ENCODE assay signal across 13 mouse cellular contexts in the genomic region with DNA sequence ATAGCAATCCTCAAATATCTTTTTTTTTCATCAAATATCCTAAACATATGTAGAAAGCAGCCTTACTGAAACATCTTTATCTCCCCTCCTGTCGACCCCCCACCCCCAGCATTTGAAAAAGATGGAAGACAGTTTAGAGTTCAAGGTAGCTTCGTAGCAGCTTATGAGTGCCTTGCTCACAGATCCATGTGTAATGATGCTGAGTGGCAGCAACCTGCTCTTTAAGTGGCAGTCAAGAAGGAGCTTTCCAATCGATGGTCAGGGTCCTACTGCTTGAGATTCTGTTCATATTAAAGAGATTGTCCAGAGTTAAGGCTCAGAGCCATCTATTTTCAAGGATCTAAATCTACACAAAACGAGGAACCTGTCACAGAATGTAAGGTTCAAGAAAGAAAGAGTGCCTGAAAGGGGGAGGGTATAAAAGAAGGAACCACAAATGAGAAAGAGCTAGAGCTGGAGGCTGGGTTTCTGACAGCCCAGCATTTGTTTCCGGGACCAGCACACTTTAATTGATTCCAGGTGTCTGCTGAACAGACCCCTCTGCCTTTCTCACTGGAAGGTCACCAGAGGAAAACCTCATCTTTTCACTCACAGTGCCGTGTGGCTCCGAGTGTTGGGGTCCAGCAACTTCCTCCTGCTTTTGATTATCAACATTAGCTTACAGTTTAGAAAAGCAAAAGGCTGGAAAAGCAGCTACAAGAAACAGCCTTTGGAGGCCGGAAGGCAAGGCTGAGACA. TPM values are rescaled to one million over a fixed set of nuclear protein-coding genes. Genes with fewer than 3 reads are reported as not detected.
DNase-seq lines count a peak whose midpoint lies in the region; ATAC-seq lines count a peak whose summit lies in the region.
"Had no signal": no experiment of that assay in that cellular context is flagged by ENCODE, and none has a peak within 500 bp of the region (broad histone marks: within the 10 kb centered on the region; RNA-seq: fewer than 3 reads in every experiment).

No protein-coding gene starts in this region.

- H3K4me3 ChIP-seq in intestine, embryonic 16.5 days (ENCODE audit: low read length) = no peak overlapping the region
- H3K4me3 ChIP-seq in intestine, embryonic 15.5 days (replicated peaks) = no peak overlapping the region
- H3K4me3 ChIP-seq in embryonic facial prominence, embryonic 15.5 days (replicated peaks) = no peak overlapping the region
- H3K4me3 ChIP-seq in macrophage (ENCODE audit: inconsistent target) = no peak overlapping the region
- H3K4me3 ChIP-seq: myocyte; stomach, embryonic 15.5 days had no signal

- no peaks in the 10 kb centered on the region for H3K4me1 ChIP-seq in intestine, embryonic 16.5 days (ENCODE audit: control insufficient read depth, insufficient read depth, low read length)
- H3K4me1 ChIP-seq in intestine, embryonic 15.5 days (replicated peaks) = no peaks in the 10 kb centered on the region
- peaks cover 16% of the 10 kb centered on the region for H3K4me1 ChIP-seq in embryonic facial prominence, embryonic 15.5 days
- H3K4me1 ChIP-seq: stomach, embryonic 15.5 days had no signal

- whole genome bisulfite sequencing in intestine, embryonic 16.5 days = 47% methylated on average over 8 of the region's 8 CpGs
- WGBS in intestine, embryonic 15.5 days = 42% methylated on average over 8 of the region's 8 CpGs
- 12% methylated on average over 8 of the region's 8 CpGs for WGBS in embryonic facial prominence, embryonic 15.5 days
- WGBS in macrophage (ENCODE audit: missing documents) = 25% methylated on average over 8 of the region's 8 CpGs

- no peak for DNase-seq in ovary, postnatal 14 days (ENCODE audit: low spot score)
- DNase-seq in adrenal gland, postnatal 10 days = no peak
- no peak for DNase-seq in gastrocnemius, postnatal 25 days
- DNase-seq: adrenal gland, postnatal 14 days; cerebellum, adult 18-20 months; kidney, adult 2 months had no signal

- H3K36me3 ChIP-seq in intestine, embryonic 16.5 days (ENCODE audit: control insufficient read depth, insufficient read depth, low read length) = no peaks in the 10 kb centered on the region
- H3K36me3 ChIP-seq in intestine, embryonic 15.5 days = no peaks in the 10 kb centered on the region
- H3K36me3 ChIP-seq in embryonic facial prominence, embryonic 15.5 days = no peaks in the 10 kb centered on the region
- peaks cover 15% of the 10 kb centered on the region for H3K36me3 ChIP-seq in macrophage (ENCODE audit: inconsistent target)
- H3K36me3 ChIP-seq: stomach, embryonic 15.5 days had no signal

- no peak for ATAC-seq in intestine, embryonic 16.5 days
- ATAC-seq in intestine, embryonic 15.5 days = no peak
- 0 out of 2 replicates have a peak, but pooled peaks have one; percentile 27 for ATAC-seq in common myeloid progenitor, adult 5-6 weeks (replicated peaks; ENCODE audit: low read depth, poor library complexity, severe bottlenecking)
- no peak for ATAC-seq in embryonic facial prominence, embryonic 15.5 days (ENCODE audit: insufficient number of reproducible peaks, low FRiP score, low TSS enrichment, low read depth)

- H3K9ac ChIP-seq in intestine, embryonic 16.5 days (ENCODE audit: low read depth, low read length) = no peak overlapping the region
- no peak overlapping the region for H3K9ac ChIP-seq in intestine, embryonic 15.5 days
- H3K9ac ChIP-seq in embryonic facial prominence, embryonic 15.5 days = no peak overlapping the region
- H3K9ac ChIP-seq: stomach, embryonic 15.5 days had no signal

- H3K27ac ChIP-seq in intestine, embryonic 16.5 days (ENCODE audit: low read length) = 0 out of 2 replicates have a peak overlapping the region, but pooled peaks have one; percentile 37
- no peak overlapping the region for H3K27ac ChIP-seq in intestine, embryonic 15.5 days
- H3K27ac ChIP-seq in embryonic facial prominence, embryonic 15.5 days (replicated peaks) = peak overlapping the region; percentile 77
- peak overlapping the region; percentile 45 for H3K27ac ChIP-seq in macrophage
- H3K27ac ChIP-seq: stomach, embryonic 15.5 days had no signal

- H3K79me2 ChIP-seq in macrophage (ENCODE audit: inconsistent target) = peaks cover 94% of the 10 kb centered on the region

- H3K27me3 ChIP-seq in intestine, embryonic 16.5 days (replicated peaks; ENCODE audit: control insufficient read depth, insufficient read depth, low read length) = no peaks in the 10 kb centered on the region
- H3K27me3 ChIP-seq in intestine, embryonic 15.5 days (replicated peaks) = no peaks in the 10 kb centered on the region
- no peaks in the 10 kb centered on the region for H3K27me3 ChIP-seq in embryonic facial prominence, embryonic 15.5 days
- H3K27me3 ChIP-seq: stomach, embryonic 15.5 days had no signal

- H3K9me3 ChIP-seq in intestine, embryonic 16.5 days (ENCODE audit: control insufficient read depth, low read length) = no peaks in the 10 kb centered on the region
- H3K9me3 ChIP-seq in intestine, embryonic 15.5 days = no peaks in the 10 kb centered on the region
- H3K9me3 ChIP-seq in embryonic facial prominence, embryonic 15.5 days (replicated peaks) = no peaks in the 10 kb centered on the region
- H3K9me3 ChIP-seq: stomach, embryonic 15.5 days had no signal

- H3K4me2 ChIP-seq in intestine, embryonic 16.5 days (ENCODE audit: low read depth, low read length) = no peak overlapping the region
- no peak overlapping the region for H3K4me2 ChIP-seq in intestine, embryonic 15.5 days (replicated peaks)
- H3K4me2 ChIP-seq in embryonic facial prominence, embryonic 15.5 days (replicated peaks) = peak overlapping the region; percentile 10
- H3K4me2 ChIP-seq: stomach, embryonic 15.5 days had no signal

RNA-seq across cellular contexts. Expression of a gene that starts 31.5 kb away (rescaled TPM):
- 13.6 and 14.8 TPM in 2 replicates for polyA plus RNA-seq in intestine, embryonic 16.5 days (2015; fragmentation: Nextera tagmentation; extraction: Ambion mirVana)
- 15.8 and 18.3 TPM in 2 replicates for polyA plus RNA-seq in intestine, embryonic 15.5 days (2015; fragmentation: Nextera tagmentation; extraction: Ambion mirVana)
- 0.87 and 1.9 TPM in 2 replicates for total RNA-seq in common myeloid progenitor, adult 5-6 weeks (2017)
- polyA plus RNA-seq in embryonic facial prominence, embryonic 15.5 days (2015; fragmentation: Nextera tagmentation; extraction: Ambion mirVana) = 32.8 and 35.0 TPM in 2 replicates
- 100 to 1,000 TPM; 111 to 566 (median 290) TPM for total RNA-seq in macrophage (2018; cell fraction: chromatin; rRNA removed)
- total RNA-seq in macrophage (2018; cell fraction: cytosol; rRNA removed) = 100 to 1,000 TPM; 101 to 200 (median 136) TPM
- total RNA-seq in macrophage (2018; cell fraction: nucleus; rRNA removed) = 100 to 1,000 TPM; 148 to 576 (median 332) TPM
- polyA plus RNA-seq in macrophage (2018) = 52.7 to 100 TPM (median 77.5 TPM) in 3 replicates
- total RNA-seq in adrenal gland, postnatal 10 days (2021) = 10 to 100 TPM; 13.1 to 13.9 TPM
- 1 to 10 TPM; 5.2 to 5.4 TPM for total RNA-seq in gastrocnemius, postnatal 25 days (2021)

RNA-seq across cellular contexts. Expression of a gene that starts 48.3 kb away (rescaled TPM):
- 1.4 and 1.7 TPM in 2 replicates for polyA plus RNA-seq in intestine, embryonic 16.5 days (2015; fragmentation: Nextera tagmentation; extraction: Ambion mirVana)
- 1.4 and 2.2 TPM in 2 replicates for polyA plus RNA-seq in intestine, embryonic 15.5 days (2015; fragmentation: Nextera tagmentation; extraction: Ambion mirVana)
- total RNA-seq in common myeloid progenitor, adult 5-6 weeks (2017) = 3.6 and 6.2 TPM in 2 replicates
- polyA plus RNA-seq in embryonic facial prominence, embryonic 15.5 days (2015; fragmentation: Nextera tagmentation; extraction: Ambion mirVana) = 1.4 and 1.9 TPM in 2 replicates
- total RNA-seq in macrophage (2018; cell fraction: chromatin; rRNA removed) = 100 to 1,000 TPM in 1 of 26 experiments, 10 to 100 TPM in 21, 1 to 10 TPM in 4; 1.7 to 124 (median 34.1) TPM
- 100 to 1,000 TPM in 18 of 26 experiments, 10 to 100 TPM in 8; 36.2 to 520 (median 218) TPM for total RNA-seq in macrophage (2018; cell fraction: cytosol; rRNA removed)
- total RNA-seq in macrophage (2018; cell fraction: nucleus; rRNA removed) = 100 to 1,000 TPM in 15 of 26 experiments, 10 to 100 TPM in 10, 1 to 10 TPM in 1; 6.2 to 508 (median 112) TPM
- polyA plus RNA-seq in macrophage (2018) = 7.2 to 99.9 TPM (median 13.6 TPM) in 3 replicates
- 1 to 10 TPM; 1.4 to 2.5 TPM for total RNA-seq in adrenal gland, postnatal 10 days (2021)
- total RNA-seq in gastrocnemius, postnatal 25 days (2021) = under 1 TPM in 1 of 2 experiments, not detected in 1; 0.24 TPM
